9 mouse cellular contexts compared by ENCODE assay signal in the genomic region with DNA sequence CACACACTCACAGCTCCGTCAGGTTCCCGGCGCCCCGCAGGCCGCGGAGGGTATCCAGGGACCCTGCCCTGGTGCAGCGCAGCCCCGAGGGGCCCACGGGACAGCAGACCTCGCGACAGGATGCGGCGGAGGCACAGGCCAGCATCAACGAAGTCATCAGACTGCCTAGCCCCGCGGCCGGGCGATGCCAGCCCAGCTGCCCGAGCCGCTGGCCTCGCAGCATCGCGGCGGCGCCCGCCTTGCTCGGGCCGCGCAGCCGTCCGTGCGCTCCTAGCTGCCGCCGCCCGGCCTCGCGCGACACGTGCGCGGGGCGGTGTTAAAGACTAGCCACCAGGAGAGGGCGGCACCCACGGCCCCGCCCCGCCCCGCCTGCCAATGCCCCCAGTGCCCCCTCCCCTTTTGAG. TPM values are rescaled to one million over a fixed set of nuclear protein-coding genes. Genes with fewer than 3 reads are reported as not detected.
DNase-seq lines count a peak whose midpoint lies in the region; ATAC-seq lines count a peak whose summit lies in the region.
"Had no signal": no experiment of that assay in that cellular context is flagged by ENCODE, and none has a peak within 500 bp of the region (broad histone marks: within the 10 kb centered on the region; RNA-seq: fewer than 3 reads in every experiment).

A gene (minus strand): TSS at position 241 of the 404 bp plus-strand sequence.

- peak within 1 kb of the TSS; percentile 44 for H3K4me2 ChIP-seq in intestine, embryonic 14.5 days (ENCODE audit: low read length)
- peak within 1 kb of the TSS; percentile 60 for H3K4me2 ChIP-seq in midbrain, embryonic 16.5 days (ENCODE audit: low read length)

- H3K9me3 ChIP-seq in intestine, embryonic 14.5 days (ENCODE audit: control insufficient read depth, low read length), result no peaks in the 10 kb centered on the region
- H3K9me3 ChIP-seq in midbrain, embryonic 16.5 days (replicated peaks; ENCODE audit: control insufficient read depth, low read length, poor library complexity, severe bottlenecking), result no peaks in the 10 kb centered on the region

- H3K4me3 ChIP-seq in intestine, embryonic 14.5 days (ENCODE audit: low read depth, low read length), result peak within 1 kb of the TSS; percentile 23
- peak within 1 kb of the TSS; percentile 30 for H3K4me3 ChIP-seq in midbrain, embryonic 16.5 days (ENCODE audit: low read depth, low read length)

- under 1% methylated on average over 45 of the region's 47 CpGs for WGBS in intestine, embryonic 14.5 days
- under 1% methylated on average over 46 of the region's 47 CpGs for WGBS in midbrain, embryonic 16.5 days

- H3K9ac ChIP-seq in intestine, embryonic 14.5 days (ENCODE audit: low read length), result no peak within 1 kb of the TSS
- peak within 1 kb of the TSS; percentile 50 for H3K9ac ChIP-seq in midbrain, embryonic 16.5 days (ENCODE audit: low read depth, low read length)

- H3K27ac ChIP-seq in intestine, embryonic 14.5 days (ENCODE audit: low read depth), result no peak within 1 kb of the TSS
- H3K27ac ChIP-seq in midbrain, embryonic 16.5 days (ENCODE audit: low read length), result no peak within 1 kb of the TSS

- H3K36me3 ChIP-seq in intestine, embryonic 14.5 days (ENCODE audit: control insufficient read depth, insufficient read depth, low read length), result no peaks in the 10 kb centered on the region
- H3K36me3 ChIP-seq in midbrain, embryonic 16.5 days (ENCODE audit: control insufficient read depth, insufficient read depth, low read length), result no peaks in the 10 kb centered on the region

- peak; percentile 33 for DNase-seq in kidney, adult 18-20 months
- DNase-seq in kidney, postnatal 14 days, result no peak
- peak; percentile 26 to 39 for DNase-seq in adrenal gland, postnatal 36 days
- no peak for DNase-seq in intestine, embryonic 14.5 days (ENCODE audit: low spot score)
- DNase-seq in urinary bladder, postnatal 36 days (ENCODE audit: low spot score in 2 of 2), result no peak
- DNase-seq in right cerebral cortex, postnatal 14 days, result no peak
- no peak for DNase-seq in cerebellum, adult 9-10 months

- H3K27me3 ChIP-seq in intestine, embryonic 14.5 days (replicated peaks; ENCODE audit: control insufficient read depth, insufficient read depth, low read length), result peaks cover 93% of the 10 kb centered on the region
- H3K27me3 ChIP-seq in midbrain, embryonic 16.5 days (ENCODE audit: control insufficient read depth, insufficient read depth, low read depth, low read length), result peaks cover 74% of the 10 kb centered on the region

- ATAC-seq in intestine, embryonic 14.5 days (replicated peaks; ENCODE audit: low FRiP score, low TSS enrichment, low read depth), result no peak
- peak; percentile 33 for ATAC-seq in midbrain, embryonic 16.5 days
- ATAC-seq: Patski had no signal

- peaks cover 17% of the 10 kb centered on the region for H3K4me1 ChIP-seq in intestine, embryonic 14.5 days (replicated peaks; ENCODE audit: control insufficient read depth, insufficient read depth, low read length)
- peaks cover 15% of the 10 kb centered on the region for H3K4me1 ChIP-seq in midbrain, embryonic 16.5 days (ENCODE audit: control insufficient read depth, insufficient read depth, low read length)

RNA-seq across cellular contexts. Expression of the gene that starts here (rescaled TPM):
- total RNA-seq in adrenal gland, postnatal 36 days (2021), result 1 to 10 TPM; 3.8 to 6.8 TPM
- 1.0 and 1.3 TPM in 2 replicates for polyA plus RNA-seq in intestine, embryonic 14.5 days (2014; fragmentation: Nextera tagmentation; extraction: Ambion mirVana)
- polyA plus RNA-seq in midbrain, embryonic 16.5 days (2015; fragmentation: Nextera tagmentation; extraction: Ambion mirVana), result 1.3 and 1.4 TPM in 2 replicates
- polyA plus RNA-seq: Patski had no signal

Comparison
In these comparisons a context has a peak if more than half of its experiments do, and no peak if none do; other contexts are left out.
1. DNase-seq: peak in kidney, adult 18-20 months (single experiment) and adrenal gland, postnatal 36 days (2 of 2); none in kidney, postnatal 14 days (single experiment), intestine, embryonic 14.5 days (single experiment), urinary bladder, postnatal 36 days (0 of 2), right cerebral cortex, postnatal 14 days (single experiment) and cerebellum, adult 9-10 months (single experiment).